Mouse (Mus musculus): ENCODE measurements around the gene Speg. TPM values are rescaled to one million over a fixed set of nuclear protein-coding genes. Genes with fewer than 3 reads are reported as not detected.

Speg gene
- total and polyA plus RNA-seq, 3 experiments = 109 to 135 (median 131) TPM

GRCm38 (mm10) chr1:75462636-75463035, 87.5 kb downstream of the Speg start:
- Histone ChIP-seq H3K27me3 (ENCODE audit: control insufficient read depth, insufficient read depth, low read length) (peaks cover 3% of the 10 kb centered on the region; the same call in 1 of the 2 replicates), H3K4me3 (no peak overlapping the region), H3K79me2 (replicated peaks; ENCODE audit: control insufficient read depth, insufficient read depth, low read length) (no peaks in the 10 kb centered on the region), H3K36me3 (ENCODE audit: control insufficient read depth, insufficient read depth, low read length) (no peaks in the 10 kb centered on the region), H3K4me1 (ENCODE audit: control insufficient read depth, insufficient read depth, low read length) (peaks cover 2% of the 10 kb centered on the region; the same call in 1 of the 2 replicates), H3K27ac (no peak overlapping the region), H3K9ac (ENCODE audit: low read depth, low read length) (no peak overlapping the region)
- DNase-seq = no peak
- intact Hi-C loops (cut with DNase I) = no loop called here
- no peak for TF ChIP-seq CTCF (IDR thresholded peaks at IDR 0.05)
- TF ChIP-seq POLR2A (IDR thresholded peaks at IDR 0.05; ENCODE audit: insufficient read depth, low read depth, low read length) = no peak
- no peak for TF ChIP-seq EP300 (IDR thresholded peaks at IDR 0.05; ENCODE audit: insufficient read depth, low read depth, low read length)
- WGBS = 71% methylated on average over 1 of the region's 1 CpGs

- no peak overlapping the region for H3K9ac ChIP-seq (ENCODE audit: low read depth, low read length)
- H3K4me3 ChIP-seq = no peak overlapping the region
- no peak overlapping the region for H3K27ac ChIP-seq
- peaks cover 2% of the 10 kb centered on the region for H3K4me1 ChIP-seq (ENCODE audit: control insufficient read depth, insufficient read depth, low read length)
- TF ChIP-seq CTCF (IDR thresholded peaks at IDR 0.05) = no peak
- no peak for TF ChIP-seq POLR2A (IDR thresholded peaks at IDR 0.05; ENCODE audit: insufficient read depth, low read depth, low read length)
- TF ChIP-seq EP300 (IDR thresholded peaks at IDR 0.05; ENCODE audit: insufficient read depth, low read depth, low read length) = no peak
- intact Hi-C loops (cut with DNase I) = no loop called here
- DNase-seq = no peak
- WGBS = 69% methylated on average over 5 of the region's 5 CpGs
- H3K36me3 ChIP-seq (ENCODE audit: control insufficient read depth, insufficient read depth, low read length) = no peaks in the 10 kb centered on the region
- H3K27me3 ChIP-seq (ENCODE audit: control insufficient read depth, insufficient read depth, low read length) = peaks cover 3% of the 10 kb centered on the region; the same call in 1 of the 2 replicates
- no peaks in the 10 kb centered on the region for H3K79me2 ChIP-seq (replicated peaks; ENCODE audit: control insufficient read depth, insufficient read depth, low read length)
Measured at GRCm38 (mm10) chr1:75463652-75464204, 88.6 kb downstream of the Speg start.

- Histone ChIP-seq H3K9ac (ENCODE audit: low read depth, low read length) (no peak overlapping the region), H3K4me1 (ENCODE audit: control insufficient read depth, insufficient read depth, low read length) (no peaks in the 10 kb centered on the region; the same call in 1 of the 2 replicates), H3K79me2 (replicated peaks; ENCODE audit: control insufficient read depth, insufficient read depth, low read length) (no peaks in the 10 kb centered on the region), H3K27ac (no peak overlapping the region), H3K27me3 (ENCODE audit: control insufficient read depth, insufficient read depth, low read length) (peaks cover 1% of the 10 kb centered on the region; the same call in 1 of the 2 replicates), H3K4me3 (no peak overlapping the region), H3K36me3 (ENCODE audit: control insufficient read depth, insufficient read depth, low read length) (no peaks in the 10 kb centered on the region)
- DNase-seq = peak; percentile 78 to 85
- intact Hi-C loops (cut with DNase I) = loop anchor here (1.0 kb wide), 2 partner anchors 22 to 124 kb away; no protein-coding TSS in a partner anchor
- TF ChIP-seq EP300 (IDR thresholded peaks at IDR 0.05; ENCODE audit: insufficient read depth, low read depth, low read length) (peak; percentile 78; the same call in 1 of the 2 replicates), POLR2A (IDR thresholded peaks at IDR 0.05; ENCODE audit: insufficient read depth, low read depth, low read length) (no peak), CTCF (IDR thresholded peaks at IDR 0.05) (peak; percentile 91)
- 8% methylated on average over 14 of the region's 14 CpGs for WGBS
Measured at GRCm38 (mm10) chr1:75467215-75467927, 92.3 kb downstream of the Speg start.

GRCm38 (mm10) chr1:75469287-75469825, 94.3 kb downstream of the Speg start:
- H3K4me1 ChIP-seq (ENCODE audit: control insufficient read depth, insufficient read depth, low read length) = no peaks in the 10 kb centered on the region; the same call in 1 of the 2 replicates
- TF ChIP-seq POLR2A (IDR thresholded peaks at IDR 0.05; ENCODE audit: insufficient read depth, low read depth, low read length) = no peak
- TF ChIP-seq EP300 (IDR thresholded peaks at IDR 0.05; ENCODE audit: insufficient read depth, low read depth, low read length) = no peak
- no peak for TF ChIP-seq CTCF (IDR thresholded peaks at IDR 0.05)
- 77% methylated on average over 17 of the region's 17 CpGs for WGBS
- no peaks in the 10 kb centered on the region for H3K79me2 ChIP-seq (replicated peaks; ENCODE audit: control insufficient read depth, insufficient read depth, low read length)
- H3K4me3 ChIP-seq = no peak overlapping the region
- intact Hi-C loops (cut with DNase I) = no loop called here
- DNase-seq = no peak
- H3K9ac ChIP-seq (ENCODE audit: low read depth, low read length) = no peak overlapping the region
- H3K27me3 ChIP-seq (ENCODE audit: control insufficient read depth, insufficient read depth, low read length) = peaks cover 1% of the 10 kb centered on the region; the same call in 1 of the 2 replicates
- no peak overlapping the region for H3K27ac ChIP-seq
- no peaks in the 10 kb centered on the region for H3K36me3 ChIP-seq (ENCODE audit: control insufficient read depth, insufficient read depth, low read length)

GRCm38 (mm10) chr1:75476441-75476840, 101.3 kb downstream of the Speg start:
- H3K27ac ChIP-seq = no peak overlapping the region
- WGBS = 94% methylated on average over 11 of the region's 11 CpGs
- intact Hi-C loops (cut with DNase I) = loop anchor here (5.0 kb wide), 1 partner anchor 81 kb away; no protein-coding TSS in a partner anchor
- no peak for DNase-seq
- H3K4me3 ChIP-seq = no peak overlapping the region
- H3K36me3 ChIP-seq (ENCODE audit: control insufficient read depth, insufficient read depth, low read length) = no peaks in the 10 kb centered on the region
- peaks cover 4% of the 10 kb centered on the region for H3K4me1 ChIP-seq (ENCODE audit: control insufficient read depth, insufficient read depth, low read length)
- TF ChIP-seq CTCF (IDR thresholded peaks at IDR 0.05) = no peak
- no peak for TF ChIP-seq POLR2A (IDR thresholded peaks at IDR 0.05; ENCODE audit: insufficient read depth, low read depth, low read length)
- no peak for TF ChIP-seq EP300 (IDR thresholded peaks at IDR 0.05; ENCODE audit: insufficient read depth, low read depth, low read length)
- no peak overlapping the region for H3K9ac ChIP-seq (ENCODE audit: low read depth, low read length)
- no peaks in the 10 kb centered on the region for H3K79me2 ChIP-seq (replicated peaks; ENCODE audit: control insufficient read depth, insufficient read depth, low read length)
- H3K27me3 ChIP-seq (ENCODE audit: control insufficient read depth, insufficient read depth, low read length) = peaks cover 1% of the 10 kb centered on the region; the same call in 1 of the 2 replicates
